Mouse (Mus musculus): ENCODE results near the gene Cd320.

GRCm38 (mm10) chr17:33808192-33808591 lies 34.7 kb upstream of the Cd320 start:
- TF ChIP-seq CTCF (IDR thresholded peaks at IDR 0.05; ENCODE audit: borderline replicate concordance, control insufficient read depth, extremely low read depth, insufficient read depth, low read length, poor library complexity) (no peak), POLR2A (IDR thresholded peaks at IDR 0.05; ENCODE audit: control insufficient read depth, extremely low read depth, insufficient read depth, low read length, poor library complexity) (no peak)

All from thymus, adult 2 months (tissue).